Mouse (Mus musculus) retina, adult 2 months (tissue): ENCODE data around the gene Fbxw20.
"Not testable (repeated sequence)": the region's sequence is repeated elsewhere in the genome, so short reads cannot be mapped to it uniquely, and the experiment has no call there.

Experiments used
- DNase-seq: peaks from one replicate; pipeline ENCODE4 v3.0.0-alpha.2; 2012; ENCODE audit warnings: low read depth, low spot score

The Fbxw20 gene

GRCm38 (mm10) chr9:109234654-109235053 lies at the start of gene Fbxw20:
Gene Fbxw20, minus strand, starts transcription at chr9:109234754.
- DNase-seq, result no peak

GRCm38 (mm10) chr9:109263041-109263440 lies 28.5 kb upstream of the Fbxw20 start:
- DNase-seq, result no peak

GRCm38 (mm10) chr9:109218449-109218848 lies 16.1 kb downstream of the Fbxw20 start:
- DNase-seq, result no peak

- DNase-seq, result not testable (repeated sequence)
These were observed 33.2 kb downstream of the Fbxw20 start for GRCm38 (mm10) chr9:109201347-109201746.

GRCm38 (mm10) chr9:109200349-109200748 lies 34.2 kb downstream of the Fbxw20 start:
- DNase-seq, result no peak

- no peak for DNase-seq
These were observed 35.2 kb downstream of the Fbxw20 start for GRCm38 (mm10) chr9:109199353-109199752.

GRCm38 (mm10) chr9:109195875-109196274 lies 38.7 kb downstream of the Fbxw20 start, which contains the start of gene Fbxw13:
Gene Fbxw13, minus strand, starts transcription at chr9:109195975.
- not testable (repeated sequence) for DNase-seq

- DNase-seq, result no peak
These were observed 57.3 kb downstream of the Fbxw20 start for GRCm38 (mm10) chr9:109177208-109177607.

- no peak for DNase-seq
These were observed 58.3 kb downstream of the Fbxw20 start for GRCm38 (mm10) chr9:109176301-109176700.
